Mouse (Mus musculus) embryo, embryonic 11.5 days (tissue): ENCODE results near the gene Selenon.

Source experiments
- DNase-seq: peaks from one replicate; pipeline ENCODE4 v3.0.0-alpha.2; 2012; ENCODE audit warnings: low read depth, low spot score

Gene Selenon

GRCm38 (mm10) chr4:134546814-134547705 is 4.9 kb downstream of the Selenon start:
- DNase-seq, result no peak

GRCm38 (mm10) chr4:134543261-134543660 is 8.7 kb downstream of the Selenon start:
- DNase-seq, result peak; percentile 80

- DNase-seq, result no peak
Observed at GRCm38 (mm10) chr4:134542726-134543125, 9.2 kb downstream of the Selenon start.

- no peak for DNase-seq
Observed at GRCm38 (mm10) chr4:134538997-134539580, 12.9 kb downstream of the Selenon start.

- DNase-seq, result no peak
Observed at GRCm38 (mm10) chr4:134535787-134536151, 16.2 kb downstream of the Selenon start.

- peak; percentile 96 for DNase-seq
Observed at GRCm38 (mm10) chr4:134534932-134535786, 16.8 kb downstream of the Selenon start, which contains the start of gene Mtfr1l. Gene Mtfr1l (minus strand): TSS chr4:134535387.

- DNase-seq, result no peak
Observed at GRCm38 (mm10) chr4:134534124-134534886, 17.7 kb downstream of the Selenon start.

- DNase-seq, result no peak
Observed at GRCm38 (mm10) chr4:134533421-134533820, 18.5 kb downstream of the Selenon start.

GRCm38 (mm10) chr4:134532928-134533327 is 19.0 kb downstream of the Selenon start:
- no peak for DNase-seq

GRCm38 (mm10) chr4:134526220-134526619 is 25.7 kb downstream of the Selenon start:
- DNase-seq, result no peak

- no peak for DNase-seq
Observed at GRCm38 (mm10) chr4:134525806-134526205, 26.2 kb downstream of the Selenon start.

- DNase-seq, result no peak
Observed at GRCm38 (mm10) chr4:134523447-134523846, 28.5 kb downstream of the Selenon start.

GRCm38 (mm10) chr4:134519281-134519680 is 32.7 kb downstream of the Selenon start:
- DNase-seq, result no peak

GRCm38 (mm10) chr4:134518541-134518940 is 33.4 kb downstream of the Selenon start:
- DNase-seq, result no peak

- no peak for DNase-seq
Observed at GRCm38 (mm10) chr4:134517719-134518118, 34.2 kb downstream of the Selenon start.

- no peak for DNase-seq
Observed at GRCm38 (mm10) chr4:134516981-134517380, 35.0 kb downstream of the Selenon start.

- no peak for DNase-seq
Observed at GRCm38 (mm10) chr4:134515614-134516013, 36.4 kb downstream of the Selenon start.

GRCm38 (mm10) chr4:134514309-134514930 is 37.5 kb downstream of the Selenon start:
- no peak for DNase-seq

- no peak for DNase-seq
Observed at GRCm38 (mm10) chr4:134512798-134513197, 39.2 kb downstream of the Selenon start.

- no peak for DNase-seq
Observed at GRCm38 (mm10) chr4:134511730-134512129, 40.2 kb downstream of the Selenon start.
